Mouse (Mus musculus) cerebellum, adult 2 months (tissue): ENCODE results near the gene Emc6. TPM values are rescaled to one million over a fixed set of nuclear protein-coding genes. Genes with fewer than 3 reads are reported as not detected.
A peak's percentile ranks its signal among the peaks of the same experiment; 100 is the strongest.

ENCODE experiments used
- DNase-seq, 2 experiments: peaks; one replicate each; pipeline ENCODE4 v3.0.0; 2021
- H3K27ac ChIP-seq: fragments of 200-500 bp; 2 replicates; pipeline ENCODE4 v1.5.1; 2012; ENCODE audit warnings: low read length, control low read depth, inconsistent platforms; ENCODE audit not compliant: insufficient read depth
- H3K27me3 ChIP-seq: fragments of 200-500 bp; 2 replicates; pipeline ENCODE4 v1.6.1; 2012; ENCODE audit warnings: inconsistent platforms, mild to moderate bottlenecking, low read length, moderate library complexity; ENCODE audit not compliant: control insufficient read depth, insufficient read depth
- H3K4me1 ChIP-seq: fragments of 200-500 bp; 2 replicates; pipeline ENCODE4 v1.6.1; 2011; ENCODE audit warnings: low read length; ENCODE audit not compliant: control insufficient read depth, insufficient read depth
- H3K4me3 ChIP-seq: fragments of 200-500 bp; replicated peaks from 2 replicates; pipeline ENCODE3; 2011; ENCODE audit warnings: mild to moderate bottlenecking, low read depth, low read length, control low read depth; ENCODE audit not compliant: insufficient read depth
- CTCF ChIP-seq: fragments of 200-500 bp; IDR thresholded peaks from 2 replicates; pipeline ENCODE4 v1.5.1; 2011; ENCODE audit warnings: low read depth, mild to moderate bottlenecking, control low read depth, low read length, moderate library complexity, borderline replicate concordance; ENCODE audit not compliant: insufficient read depth
- POLR2A ChIP-seq: fragments of 200-500 bp; IDR thresholded peaks from 2 replicates; pipeline ENCODE4 v1.6.1; 2011; ENCODE audit warnings: low read length, control low read depth, borderline replicate concordance; ENCODE audit not compliant: insufficient read depth
- WGBS: fragments of 180-500 bp; shearing (Covaris S2); methylation state at CpG from one replicate; pipeline ENCODE4 v1.1.7; 2018; 5-methylcytosine and 5-hydroxymethylcytosine counted together
- polyA plus RNA-seq: library from polyadenylated mRNA; depleted of rRNA; stranded (reverse); fragments of >200 nt; gene quantifications from 2 replicates; pipeline ENCODE4 v1.2.3, GENCODE M21; 2012

Emc6 gene
- polyA plus RNA-seq, 1 experiment: 80.6 TPM

DNA sequence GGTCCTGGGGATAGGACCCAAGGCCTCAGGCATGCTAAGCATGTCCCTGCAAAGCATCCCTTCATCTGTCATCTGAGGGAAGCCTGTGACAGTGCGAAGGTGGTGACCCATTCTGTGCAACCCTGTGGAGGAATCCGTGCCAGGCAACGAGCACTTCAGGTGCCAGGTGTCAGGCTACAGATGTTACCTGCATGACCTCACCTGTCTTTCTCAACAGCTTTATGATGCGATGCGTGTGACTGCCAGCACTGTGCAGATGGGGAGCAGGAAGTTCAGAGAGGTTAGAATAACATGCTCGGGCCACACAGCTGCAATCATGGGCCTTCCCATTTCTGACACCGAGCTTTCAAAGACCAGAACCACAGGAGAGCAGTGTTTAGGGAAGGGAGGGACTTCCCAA, 28.4 kb upstream of the Emc6 start:
- no peak for TF ChIP-seq POLR2A
- TF ChIP-seq CTCF: no peak
- no peak overlapping the region for H3K27ac ChIP-seq
- no peak for DNase-seq
- no peaks in the 10 kb centered on the region for H3K27me3 ChIP-seq
- no peaks in the 10 kb centered on the region for H3K4me1 ChIP-seq
- WGBS: 84% methylated on average over 7 of the region's 7 CpGs
- no peak overlapping the region for H3K4me3 ChIP-seq

DNA sequence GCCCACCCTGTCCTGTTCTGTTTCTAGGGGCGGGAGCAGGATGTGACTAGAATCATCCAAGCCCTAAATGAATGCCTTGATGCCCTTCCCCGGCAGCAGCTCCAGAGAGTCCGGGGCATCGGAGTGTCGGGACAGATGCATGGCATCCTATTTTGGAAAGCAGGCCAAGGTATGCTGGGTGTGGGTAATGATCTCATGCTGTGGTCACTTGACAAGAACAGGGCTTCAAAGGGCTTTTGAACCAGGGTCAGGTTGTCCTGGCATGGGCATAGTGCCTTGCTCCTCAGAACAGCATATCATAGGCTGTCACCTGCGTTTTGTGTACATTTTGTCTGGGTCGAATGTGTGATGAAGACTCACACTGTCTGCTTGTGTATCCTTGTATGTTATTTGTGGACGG, 27.1 kb upstream of the Emc6 start:
- Histone ChIP-seq H3K27me3 (no peaks in the 10 kb centered on the region), H3K4me3 (no peak overlapping the region), H3K4me1 (no peaks in the 10 kb centered on the region), H3K27ac (no peak overlapping the region)
- DNase-seq: no peak
- TF ChIP-seq CTCF (no peak), POLR2A (no peak)
- 54% methylated on average over 8 of the region's 8 CpGs for WGBS

DNA sequence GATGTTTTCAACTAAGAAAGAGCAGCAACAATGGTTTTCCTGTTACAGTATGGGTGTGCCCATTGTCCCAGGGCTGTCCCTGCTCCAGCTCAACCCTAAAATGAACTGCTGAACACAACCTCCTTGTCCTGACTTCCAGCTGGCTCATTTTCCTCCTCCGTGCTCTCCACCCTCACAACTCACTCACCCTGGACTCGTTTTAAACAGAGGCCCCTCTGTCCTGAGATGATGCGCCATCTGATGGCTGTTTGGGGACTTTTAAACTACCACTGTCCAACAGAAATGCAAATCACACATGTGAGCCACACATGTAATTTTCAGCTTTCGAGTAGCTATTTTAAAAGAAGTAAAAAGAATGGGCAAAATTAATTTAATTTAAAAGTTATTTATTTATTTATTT, 24.8 kb upstream of the Emc6 start:
- Histone ChIP-seq H3K4me1 (peaks cover 4% of the 10 kb centered on the region; the same call in 1 of the 2 replicates), H3K4me3 (no peak overlapping the region), H3K27me3 (no peaks in the 10 kb centered on the region), H3K27ac (no peak overlapping the region)
- DNase-seq: no peak
- 44% methylated on average over 4 of the region's 4 CpGs for WGBS
- TF ChIP-seq CTCF (no peak; the same call in 1 of the 2 replicates), POLR2A (no peak)

DNA sequence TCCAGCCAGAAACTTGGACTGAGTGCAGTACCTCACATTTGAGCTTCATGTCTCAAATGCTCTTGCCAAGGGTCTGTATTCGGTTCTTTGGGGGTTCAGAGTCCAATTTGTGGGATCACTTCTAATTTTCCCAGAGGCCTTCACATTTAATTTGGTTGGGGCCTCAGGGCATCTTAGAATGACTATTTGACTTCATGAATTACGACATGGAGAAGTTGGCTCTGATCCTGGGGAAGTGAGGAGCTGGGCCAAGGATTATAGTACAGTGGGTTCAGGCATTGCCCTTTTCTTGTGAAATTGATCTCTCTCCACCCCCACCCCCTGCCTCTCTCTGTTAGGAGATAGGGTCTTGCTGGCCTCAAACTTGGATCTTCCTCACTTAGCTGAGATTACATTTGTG, 24.2 kb upstream of the Emc6 start:
- TF ChIP-seq POLR2A (no peak), CTCF (no peak)
- DNase-seq: no peak
- H3K27me3 ChIP-seq: no peaks in the 10 kb centered on the region
- peaks cover 4% of the 10 kb centered on the region; the same call in 1 of the 2 replicates for H3K4me1 ChIP-seq
- 63% methylated on average over 2 of the region's 2 CpGs for WGBS
- H3K27ac ChIP-seq: no peak overlapping the region
- no peak overlapping the region for H3K4me3 ChIP-seq

DNA sequence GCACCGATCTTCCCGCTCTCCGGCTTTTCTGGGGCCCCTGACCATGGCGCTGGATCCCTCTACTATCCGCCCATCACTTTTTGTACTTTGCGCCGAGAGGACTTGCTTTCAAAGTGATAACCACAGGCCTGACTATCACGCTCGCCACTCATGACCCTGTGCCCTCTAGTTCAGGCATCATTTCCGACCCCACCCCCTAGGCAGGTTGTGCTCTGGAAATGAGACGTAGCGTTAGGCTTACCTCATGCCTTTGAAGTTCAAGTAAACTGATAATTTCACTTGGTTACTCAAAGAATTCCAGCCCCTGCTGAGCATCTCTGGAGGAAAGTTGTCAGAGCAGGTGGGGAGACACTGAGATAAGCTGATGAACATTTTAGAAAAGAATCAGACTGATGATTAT, 23.0 kb upstream of the Emc6 start:
- TF ChIP-seq POLR2A (no peak), CTCF (no peak)
- no peak for DNase-seq
- peak overlapping the region; percentile 70 for H3K4me3 ChIP-seq
- no peaks in the 10 kb centered on the region for H3K27me3 ChIP-seq
- peaks cover 4% of the 10 kb centered on the region; the same call in 1 of the 2 replicates for H3K4me1 ChIP-seq
- WGBS: 4% methylated on average over 12 of the region's 12 CpGs
- no peak overlapping the region for H3K27ac ChIP-seq

DNA sequence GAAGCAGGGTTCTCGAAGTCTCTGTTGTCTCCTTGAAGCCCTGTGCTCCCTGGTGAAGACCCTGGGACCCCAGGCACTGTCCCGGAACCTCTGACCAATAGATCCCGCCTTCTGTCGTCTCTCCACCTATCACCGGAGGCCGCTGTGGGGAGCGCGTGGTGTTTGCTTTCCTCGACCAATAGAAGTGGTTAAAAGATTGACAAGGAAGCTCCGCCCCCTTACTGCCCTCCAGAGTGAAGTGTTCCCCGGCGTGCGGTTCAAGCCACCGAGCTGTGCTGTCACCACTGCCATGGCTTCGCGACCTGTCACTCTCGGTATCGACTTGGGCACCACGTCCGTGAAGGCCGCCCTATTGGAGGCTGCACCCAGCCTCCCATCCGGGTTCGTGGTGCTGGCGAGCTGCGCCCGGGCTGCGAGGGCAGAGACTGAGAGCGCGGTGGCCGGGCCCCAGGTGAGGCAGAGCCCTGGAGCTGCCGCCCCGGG, 22.4 kb upstream of the Emc6 start, which contains the start of gene Shpk:
Gene Shpk (plus strand): TSS at position 231 of the 483 bp plus-strand sequence.
- under 1% methylated on average over 32 of the region's 32 CpGs for WGBS
- peak; percentile 87 for TF ChIP-seq POLR2A
- no peak for TF ChIP-seq CTCF
- Histone ChIP-seq H3K4me3 (peak within 1 kb of the TSS; percentile 70), H3K27ac (peak within 1 kb of the TSS; percentile 53), H3K27me3 (no peaks in the 10 kb centered on the region), H3K4me1 (peaks cover 4% of the 10 kb centered on the region; the same call in 1 of the 2 replicates)
- DNase-seq: peak; percentile 97

DNA sequence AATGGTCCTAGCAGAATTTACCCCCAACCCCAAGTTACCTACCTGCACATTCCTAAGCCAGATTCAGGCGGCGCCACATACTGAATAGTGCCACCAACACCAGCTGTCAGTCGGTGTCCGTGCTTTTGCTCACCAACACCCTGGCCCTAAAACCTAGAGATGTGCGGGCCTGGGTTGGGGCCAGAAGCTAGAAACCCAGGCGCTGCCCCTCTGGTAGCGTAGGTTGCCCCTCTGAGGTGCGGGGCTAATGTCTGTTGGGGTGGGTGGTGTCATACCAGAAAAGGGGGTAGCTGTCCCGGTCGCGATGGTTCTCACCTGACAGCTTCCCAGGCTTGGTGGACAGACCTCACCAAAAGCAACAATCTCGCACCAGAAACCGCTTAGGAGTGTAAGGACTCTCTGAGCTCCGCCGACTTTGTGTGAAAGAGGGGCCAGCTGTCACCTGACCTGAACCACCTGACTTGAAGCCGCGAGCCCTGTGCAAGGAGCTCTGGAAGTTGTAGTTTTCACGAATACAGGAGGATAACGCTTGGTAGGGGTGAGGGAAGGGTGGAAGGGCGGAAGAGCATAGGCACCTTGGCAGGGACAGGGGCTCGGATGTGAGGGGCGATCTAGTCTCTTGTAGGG, 21.9 kb upstream of the Emc6 start, which contains the start of gene Ctns:
Gene Ctns (minus strand): TSS at position 440 of the 627 bp plus-strand sequence.
- peak within 1 kb of the TSS; percentile 70 for H3K4me3 ChIP-seq
- TF ChIP-seq POLR2A (peak; percentile 93), CTCF (no peak)
- H3K27ac ChIP-seq: peak within 1 kb of the TSS; percentile 53
- peaks cover 7% of the 10 kb centered on the region for H3K4me1 ChIP-seq
- H3K27me3 ChIP-seq: no peaks in the 10 kb centered on the region
- WGBS: under 1% methylated on average over 22 of the region's 22 CpGs
- peak in 1 of 2 experiments; percentile 92 for DNase-seq

DNA sequence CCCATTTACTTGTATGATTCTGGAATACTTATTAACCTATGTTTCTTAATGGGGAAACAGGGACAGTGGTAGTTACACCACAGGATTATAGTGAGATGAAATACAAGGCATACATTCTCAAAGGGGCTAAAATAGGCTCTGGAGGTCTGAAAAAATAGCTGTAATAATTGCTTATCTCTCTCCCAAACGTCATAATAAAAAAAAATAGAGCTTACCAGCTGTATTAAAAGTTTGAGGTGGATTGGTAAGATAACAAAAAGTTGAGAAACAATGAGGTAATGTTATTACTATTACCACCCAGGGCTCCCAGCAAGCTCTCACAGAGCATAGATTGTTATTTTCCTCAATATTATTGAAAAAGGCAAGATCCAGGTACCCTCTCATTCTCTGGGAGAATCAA, 21.4 kb upstream of the Emc6 start:
- TF ChIP-seq CTCF (no peak), POLR2A (no peak)
- Histone ChIP-seq H3K27ac (no peak overlapping the region), H3K27me3 (no peaks in the 10 kb centered on the region), H3K4me1 (peaks cover 11% of the 10 kb centered on the region), H3K4me3 (peak overlapping the region; percentile 70)
- DNase-seq: no peak
- WGBS: 8% methylated on average over 1 of the region's 1 CpGs
